Mouse (Mus musculus) lung, embryonic 14.5 days (tissue): ENCODE measurements around the gene Eno2. TPM values are rescaled to one million over a fixed set of nuclear protein-coding genes. Genes with fewer than 3 reads are reported as not detected.
"Not testable (repeated sequence)": the region's sequence is repeated elsewhere in the genome, so short reads cannot be mapped to it uniquely, and the experiment has no call there.

Source experiments
- ATAC-seq: fragments of 200-750 bp; cut with Nextera tagmentation; 2 replicates; pipeline ENCODE4 v1.8.0; 2017; ENCODE audit warnings: mild to moderate bottlenecking, moderate TSS enrichment, moderate library complexity; ENCODE audit not compliant: insufficient read depth
- DNase-seq: peaks from one replicate; pipeline ENCODE4 v3.0.0-alpha.2; 2015
- H3K27ac ChIP-seq: fragments of 300-500 bp; sonication (generic); 2 replicates; pipeline ENCODE4 v1.5.1; 2014; ENCODE audit warnings: low read depth, mild to moderate bottlenecking, moderate library complexity
- H3K27me3 ChIP-seq: fragments of 300-500 bp; sonication (generic); 2 replicates; pipeline ENCODE4 v1.6.1; 2014; ENCODE audit warnings: low read length, control low read depth; ENCODE audit not compliant: insufficient read depth
- H3K36me3 ChIP-seq: fragments of 300-500 bp; sonication (generic); 2 replicates; pipeline ENCODE4 v1.6.1; 2014; ENCODE audit warnings: control low read depth; ENCODE audit not compliant: insufficient read depth
- H3K4me1 ChIP-seq: fragments of 300-500 bp; sonication (generic); 2 replicates; pipeline ENCODE4 v1.6.1; 2014; ENCODE audit warnings: antibody characterized with exemption, control low read depth; ENCODE audit not compliant: insufficient read depth
- H3K4me2 ChIP-seq: fragments of 300-500 bp; sonication (generic); 2 replicates; pipeline ENCODE4 v1.6.1; 2014; ENCODE audit warnings: mild to moderate bottlenecking
- H3K4me3 ChIP-seq: fragments of 300-500 bp; sonication (generic); 2 replicates; pipeline ENCODE4 v1.5.1; 2014; ENCODE audit warnings: low read depth, low read length
- H3K9ac ChIP-seq: fragments of 300-500 bp; sonication (generic); 2 replicates; pipeline ENCODE4 v1.6.1; 2014
- H3K9me3 ChIP-seq: fragments of 300-500 bp; sonication (generic); 2 replicates; pipeline ENCODE4 v1.6.1; 2016; ENCODE audit warnings: low read depth, low read length, control low read depth
- CTCF ChIP-seq: IDR thresholded peaks from 2 replicates; pipeline ENCODE4 v1.5.1; 2016; ENCODE audit warnings: antibody characterized with exemption, low read depth
- WGBS: fragments of 180-500 bp; shearing (Covaris S2); extraction: QIAGEN DNeasy Blood & Tissue Kit; methylation state at CpG from one replicate; pipeline ENCODE4 v1.1.7; 2014; 5-methylcytosine and 5-hydroxymethylcytosine counted together
- polyA plus RNA-seq: library from polyadenylated mRNA; unstranded; fragments of >200 nt; fragmentation: Nextera tagmentation; extraction: Ambion mirVana; gene quantifications from 2 replicates; pipeline ENCODE4 v1.2.1, GENCODE M21; 2014

Gene Eno2
- polyA plus RNA-seq, 1 experiment from 2014 or later: 4.1 TPM

DNA sequence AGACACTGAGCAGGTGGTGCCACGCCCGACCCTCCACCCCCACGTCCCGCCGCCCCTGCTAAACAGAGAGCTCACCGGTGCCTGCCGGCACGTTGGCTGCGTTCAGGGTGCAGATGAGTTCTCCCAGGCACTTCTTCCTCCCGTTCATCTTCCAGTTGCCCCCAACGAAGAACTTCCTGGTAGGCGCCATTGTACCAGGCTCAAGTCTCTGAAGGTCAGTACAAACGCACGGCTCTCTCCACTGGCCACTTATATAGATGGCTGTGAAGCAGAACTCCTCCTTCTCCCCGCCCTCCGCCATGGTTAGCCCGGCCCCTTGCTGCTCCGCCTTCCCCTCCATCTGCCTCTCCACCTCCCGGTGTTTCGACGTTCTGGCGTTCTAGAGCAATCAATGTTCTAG, 44.5 kb upstream of the Eno2 start, which contains the start of gene Tpi1:
Tpi1 (minus strand) TSS at position 364 of the 400 bp plus-strand sequence.
- ATAC-seq (peak; percentile 89), DNase-seq (peak; percentile 95)
- Histone ChIP-seq H3K36me3 (peaks cover 67% of the 10 kb centered on the region), H3K27me3 (no peaks in the 10 kb centered on the region), H3K4me1 (peaks cover 18% of the 10 kb centered on the region), H3K9ac (peak within 1 kb of the TSS; percentile 85), H3K4me3 (peak within 1 kb of the TSS; percentile 76), H3K27ac (peak within 1 kb of the TSS; percentile 96), H3K4me2 (peak within 1 kb of the TSS; percentile 64), H3K9me3 (no peaks in the 10 kb centered on the region)
- TF ChIP-seq CTCF: no peak
- WGBS: 0% methylated on average over 22 of the region's 22 CpGs

DNA sequence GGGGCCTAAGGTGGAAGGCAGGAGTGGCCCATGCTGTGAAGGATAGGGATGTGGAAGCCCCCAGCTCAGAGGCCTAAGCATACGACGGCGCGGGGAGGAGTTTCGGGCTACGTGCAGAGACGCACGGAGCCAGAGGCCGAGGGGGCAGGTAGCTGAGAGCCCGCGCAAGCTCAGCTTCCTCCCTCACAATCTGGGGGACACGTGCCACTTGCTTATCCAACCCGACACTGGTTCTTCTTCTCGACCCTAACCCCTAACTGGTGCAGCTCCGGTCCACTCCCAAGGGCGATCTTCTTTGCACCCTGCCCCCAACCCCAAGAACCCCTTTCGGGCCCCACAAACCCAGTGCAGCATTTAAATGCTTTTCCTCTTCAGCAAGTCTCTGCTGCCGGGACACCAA, 44.0 kb upstream of the Eno2 start:
- Histone ChIP-seq H3K36me3 (peaks cover 63% of the 10 kb centered on the region), H3K4me2 (peak overlapping the region; percentile 64), H3K9ac (peak overlapping the region; percentile 85), H3K27ac (peak overlapping the region; percentile 96), H3K9me3 (no peaks in the 10 kb centered on the region), H3K27me3 (no peaks in the 10 kb centered on the region), H3K4me1 (peaks cover 18% of the 10 kb centered on the region), H3K4me3 (peak overlapping the region; percentile 76)
- under 1% methylated on average over 18 of the region's 18 CpGs for WGBS
- DNase-seq: peak; percentile 89
- no peak for TF ChIP-seq CTCF
- ATAC-seq: peak; percentile 53

DNA sequence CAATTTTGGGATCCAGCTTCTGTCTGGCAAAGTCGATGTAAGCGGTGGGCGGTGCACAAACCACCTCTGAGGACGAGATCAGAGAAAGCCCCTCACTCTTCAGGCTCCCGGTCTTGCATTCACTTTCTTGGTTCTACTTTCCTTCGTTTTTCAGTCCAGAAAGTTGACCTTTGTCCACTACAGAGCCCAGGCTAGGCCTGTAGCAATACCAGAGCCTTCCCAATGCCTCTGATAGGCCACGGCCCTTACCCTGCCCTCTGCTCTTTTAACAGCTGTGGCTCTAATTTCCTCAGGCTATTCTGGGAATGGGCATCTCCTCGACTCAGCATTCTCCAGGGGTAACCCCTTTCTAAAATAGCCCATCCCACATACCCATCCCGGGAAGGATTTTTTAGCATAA, 43.4 kb upstream of the Eno2 start:
- Histone ChIP-seq H3K27ac (peak overlapping the region; percentile 96), H3K4me3 (peak overlapping the region; percentile 76), H3K9me3 (no peaks in the 10 kb centered on the region), H3K36me3 (peaks cover 56% of the 10 kb centered on the region), H3K27me3 (no peaks in the 10 kb centered on the region), H3K9ac (peak overlapping the region; percentile 85), H3K4me2 (peak overlapping the region; percentile 64), H3K4me1 (peaks cover 18% of the 10 kb centered on the region)
- TF ChIP-seq CTCF: no peak
- 10% methylated on average over 9 of the region's 9 CpGs for WGBS
- no peak for ATAC-seq
- DNase-seq: peak; percentile 20

DNA sequence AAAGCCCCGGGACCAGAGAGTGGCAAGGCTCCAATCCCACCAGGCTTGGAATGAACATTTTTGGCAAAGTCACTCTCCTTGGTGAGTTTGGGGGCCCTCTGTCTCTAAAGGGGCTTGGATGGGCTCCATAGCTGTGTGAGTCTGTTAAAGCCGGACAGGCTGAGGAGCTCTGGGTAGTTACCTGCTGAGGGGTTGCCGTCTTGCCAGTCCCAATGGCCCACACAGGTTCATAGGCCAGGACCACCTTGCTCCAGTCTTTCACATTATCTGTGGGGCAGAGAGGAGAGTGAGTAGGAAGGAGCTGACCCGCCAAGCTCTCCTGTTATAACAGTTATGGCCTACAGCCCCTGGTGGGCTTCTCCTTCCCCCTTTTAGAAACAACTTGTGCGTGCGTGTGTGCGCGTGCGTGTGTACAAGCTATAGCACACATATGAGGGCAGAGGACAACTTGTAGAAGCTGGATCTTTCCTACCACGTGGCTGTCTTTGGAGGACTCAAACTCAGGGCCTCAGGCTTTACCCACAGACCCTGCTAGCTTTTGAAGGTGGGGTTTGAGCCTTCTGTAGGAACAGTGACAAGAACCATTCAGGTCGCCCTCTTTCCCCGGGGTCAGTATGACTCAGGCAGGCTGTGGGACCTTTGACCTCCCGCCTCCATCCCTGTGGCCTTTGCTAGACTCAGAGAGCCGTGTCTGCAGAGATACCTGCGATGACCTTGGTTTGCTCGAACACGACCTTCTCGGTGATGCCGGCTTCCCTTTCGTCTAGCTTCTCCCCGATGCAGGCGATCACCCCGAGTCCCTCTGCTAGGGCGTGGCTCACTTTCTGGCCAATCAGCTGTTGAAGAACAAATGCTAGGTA, 42.5 kb upstream of the Eno2 start:
- Histone ChIP-seq H3K36me3 (peaks cover 47% of the 10 kb centered on the region), H3K9me3 (no peaks in the 10 kb centered on the region), H3K9ac (peak overlapping the region; percentile 85), H3K27me3 (no peaks in the 10 kb centered on the region), H3K27ac (no peak overlapping the region), H3K4me3 (peak overlapping the region; percentile 76), H3K4me2 (peak overlapping the region; percentile 64), H3K4me1 (peaks cover 18% of the 10 kb centered on the region)
- ATAC-seq: no peak
- WGBS: 70% methylated on average over 24 of the region's 24 CpGs
- no peak for DNase-seq
- no peak for TF ChIP-seq CTCF

DNA sequence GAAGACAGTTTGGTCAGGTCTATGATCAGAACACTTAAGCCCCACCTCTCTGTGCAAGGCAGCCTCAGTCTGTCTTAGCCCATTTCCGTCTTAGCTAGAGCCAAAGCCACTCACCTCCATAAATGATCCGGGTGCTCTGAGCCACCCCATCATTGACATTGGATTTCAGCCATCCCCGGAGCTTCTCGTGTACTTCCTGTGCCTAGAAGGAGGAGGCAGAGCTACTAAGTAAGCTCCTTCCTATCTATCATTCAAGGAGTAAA, 41.9 kb upstream of the Eno2 start:
- peaks cover 18% of the 10 kb centered on the region for H3K4me1 ChIP-seq
- no peak overlapping the region for H3K27ac ChIP-seq
- no peaks in the 10 kb centered on the region for H3K9me3 ChIP-seq

DNA sequence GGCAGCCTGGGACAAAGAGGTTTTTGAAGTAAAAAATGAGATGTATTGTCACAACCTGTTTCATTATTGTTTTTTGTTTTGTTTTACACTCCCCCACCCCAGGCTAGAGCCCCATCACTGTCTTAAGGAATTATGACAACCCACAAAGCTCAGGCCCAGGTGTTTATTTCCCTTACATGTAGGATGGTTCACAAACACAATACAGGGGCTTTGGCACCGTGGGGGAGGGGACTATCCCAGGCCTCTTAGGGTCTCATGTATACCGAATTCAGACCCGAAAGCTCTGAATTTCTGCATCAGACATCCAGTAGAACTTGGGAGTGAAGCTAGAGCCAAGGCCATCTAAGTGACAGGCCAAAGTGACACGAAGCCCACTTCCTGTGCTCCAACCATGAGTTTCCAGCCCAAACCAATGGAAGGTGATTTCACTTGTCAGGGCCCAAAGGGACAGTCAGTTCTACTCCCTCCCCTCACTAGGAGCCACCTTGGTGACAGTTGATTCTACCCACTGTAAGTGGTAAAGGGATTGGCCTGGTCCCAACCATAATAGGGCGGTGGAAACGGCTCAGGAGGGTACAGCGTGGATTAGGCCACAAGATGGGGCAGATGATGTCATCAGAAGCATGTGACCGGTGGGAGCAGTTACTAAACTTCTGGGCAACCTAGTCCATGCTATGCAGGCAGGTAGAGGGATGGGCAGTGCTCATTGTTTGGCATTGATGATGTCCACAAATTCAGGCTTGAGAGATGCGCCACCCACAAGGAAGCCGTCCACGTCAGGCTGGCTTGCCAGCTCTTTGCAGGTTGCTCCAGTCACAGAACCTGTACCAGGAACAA, 41.3 kb upstream of the Eno2 start:
- not testable (repeated sequence) for H3K9me3 ChIP-seq, H3K9ac ChIP-seq, ATAC-seq, H3K27ac ChIP-seq, H3K27me3 ChIP-seq, DNase-seq, H3K4me2 ChIP-seq
- Histone ChIP-seq H3K4me1 (peaks cover 21% of the 10 kb centered on the region), H3K4me3 (0 out of 2 replicates have a peak overlapping the region, but pooled peaks have one; percentile 1), H3K36me3 (peaks cover 35% of the 10 kb centered on the region)
- WGBS: 77% methylated on average over 11 of the region's 11 CpGs

More for the DNA sequence above, 41.9 kb upstream of the Eno2 start:
- DNase-seq (no peak), ATAC-seq (no peak)
- no peak for TF ChIP-seq CTCF
- H3K9ac ChIP-seq: no peak overlapping the region
- H3K4me3 ChIP-seq: no peak overlapping the region
- H3K27me3 ChIP-seq: no peaks in the 10 kb centered on the region
- peaks cover 41% of the 10 kb centered on the region for H3K36me3 ChIP-seq
- 76% methylated on average over 4 of the region's 4 CpGs for WGBS
- no peak overlapping the region for H3K4me2 ChIP-seq
